In genomic region chr8:11065303-11065702, GRCm38 (mm10) we compare ENCODE assay signal across 30 mouse cellular contexts. TPM values are rescaled to one million over a fixed set of nuclear protein-coding genes. Genes with fewer than 3 reads are reported as not detected.
DNase-seq lines count a peak whose midpoint lies in the region; ATAC-seq and TF ChIP-seq lines count a peak whose summit lies in the region.
"Had no signal": no experiment of that assay in that cellular context is flagged by ENCODE, and none has a peak within 500 bp of the region (broad histone marks: within the 10 kb centered on the region; RNA-seq: fewer than 3 reads in every experiment).

No protein-coding gene starts in this region.

- H3K79me3 ChIP-seq in C2C12 (ENCODE audit: low read depth): no peaks in the 10 kb centered on the region

- DNase-seq in spleen, adult 12 weeks (ENCODE audit: low spot score): no peak
- DNase-seq in neural tube, embryonic 10.5 days (ENCODE audit: extremely low spot score, low spot score): no peak
- DNase-seq: adrenal gland, adult 8-10 months; adrenal gland, postnatal 25 days; B cell, adult 2 months; cerebellum, adult 11 months; cerebellum, adult 2 months; cerebellum, adult 9-11 months; cerebellum, postnatal 25 days; embryo, embryonic 11 days; gastrocnemius, postnatal 25 days; heart, adult 2 months had no signal

- peaks cover 6% of the 10 kb centered on the region for H3K27me3 ChIP-seq in megakaryocyte, embryonic 14.5 days (replicated peaks)
- H3K27me3 ChIP-seq in C2C12 (ENCODE audit: control insufficient read depth, insufficient read depth, insufficient read length): peaks cover 26% of the 10 kb centered on the region
- no peaks in the 10 kb centered on the region for H3K27me3 ChIP-seq in midbrain, embryonic 15.5 days (replicated peaks)
- H3K27me3 ChIP-seq: embryonic facial prominence, embryonic 13.5 days; forebrain, embryonic 12.5 days; forebrain, embryonic 15.5 days; hindbrain, embryonic 13.5 days had no signal

- no peak for TF ChIP-seq CTCF in C2C12 (IDR thresholded peaks at IDR 0.05; ENCODE audit: control insufficient read depth, insufficient read depth, insufficient read length)

- H3K36me3 ChIP-seq in megakaryocyte, embryonic 14.5 days (replicated peaks; ENCODE audit: low read length): no peaks in the 10 kb centered on the region
- H3K36me3 ChIP-seq in C2C12 (ENCODE audit: control insufficient read depth, insufficient read depth): no peaks in the 10 kb centered on the region
- no peaks in the 10 kb centered on the region for H3K36me3 ChIP-seq in midbrain, embryonic 15.5 days (replicated peaks)
- H3K36me3 ChIP-seq: embryonic facial prominence, embryonic 10.5 days; embryonic facial prominence, embryonic 13.5 days; forebrain, embryonic 12.5 days; forebrain, embryonic 15.5 days; heart, embryonic 10.5 days; heart, embryonic 13.5 days; hindbrain, embryonic 10.5 days; hindbrain, embryonic 13.5 days had no signal

- peak overlapping the region; percentile 80 for H3K4me3 ChIP-seq in megakaryocyte, embryonic 14.5 days (replicated peaks)
- no peak overlapping the region for H3K4me3 ChIP-seq in C2C12 (ENCODE audit: insufficient read depth, poor library complexity, severe bottlenecking)
- H3K4me3 ChIP-seq in midbrain, embryonic 15.5 days: no peak overlapping the region
- H3K4me3 ChIP-seq: embryonic facial prominence, embryonic 10.5 days; embryonic facial prominence, embryonic 13.5 days; erythroblast, embryonic 14.5 days; forebrain, embryonic 12.5 days; forebrain, embryonic 15.5 days; heart, adult 2 months; heart, embryonic 10.5 days; heart, embryonic 13.5 days; hindbrain, embryonic 10.5 days; hindbrain, embryonic 13.5 days had no signal

- H3K27ac ChIP-seq in midbrain, embryonic 15.5 days: no peak overlapping the region
- H3K27ac ChIP-seq: embryonic facial prominence, embryonic 10.5 days; embryonic facial prominence, embryonic 13.5 days; forebrain, embryonic 12.5 days; forebrain, embryonic 15.5 days; heart, adult 2 months; heart, embryonic 10.5 days; heart, embryonic 13.5 days; hindbrain, embryonic 10.5 days; hindbrain, embryonic 13.5 days had no signal

- no peak overlapping the region for H3K4me2 ChIP-seq in midbrain, embryonic 15.5 days
- H3K4me2 ChIP-seq: embryonic facial prominence, embryonic 13.5 days; forebrain, embryonic 12.5 days; forebrain, embryonic 15.5 days; heart, embryonic 13.5 days; hindbrain, embryonic 13.5 days had no signal

- no peak overlapping the region for H3K9ac ChIP-seq in midbrain, embryonic 15.5 days
- H3K9ac ChIP-seq: embryonic facial prominence, embryonic 13.5 days; forebrain, embryonic 12.5 days; forebrain, embryonic 15.5 days; heart, embryonic 13.5 days; hindbrain, embryonic 13.5 days had no signal

- no peak; the same call in 1 of the 2 replicates for ATAC-seq in megakaryocyte, adult 5-6 weeks (ENCODE audit: poor library complexity, severe bottlenecking)
- peak; percentile 83 for ATAC-seq in common myeloid progenitor, adult 5-6 weeks (replicated peaks; ENCODE audit: low read depth, poor library complexity, severe bottlenecking)
- peak; percentile 70 for ATAC-seq in megakaryocyte progenitor cell, adult 5-6 weeks (replicated peaks; ENCODE audit: poor library complexity)
- ATAC-seq in midbrain, embryonic 15.5 days (replicated peaks): no peak
- ATAC-seq: activated CD4-positive, CD25-positive, alpha-beta regulatory T cell, adult 4 months; CD4-positive, CD25-positive, alpha-beta regulatory T cell, adult 4 months; forebrain, embryonic 15.5 days; hindbrain, embryonic 16.5 days had no signal

- WGBS in midbrain, embryonic 15.5 days: 78% methylated on average over 4 of the region's 4 CpGs

- H3ac ChIP-seq in C2C12 (ENCODE audit: control insufficient read depth, insufficient read length, low read depth): no peak overlapping the region

- H3K4me1 ChIP-seq in megakaryocyte, embryonic 14.5 days: peaks cover 97% of the 10 kb centered on the region
- no peaks in the 10 kb centered on the region for H3K4me1 ChIP-seq in midbrain, embryonic 15.5 days
- H3K4me1 ChIP-seq: embryonic facial prominence, embryonic 10.5 days; embryonic facial prominence, embryonic 13.5 days; forebrain, embryonic 12.5 days; forebrain, embryonic 15.5 days had no signal

- no peaks in the 10 kb centered on the region for H3K9me3 ChIP-seq in megakaryocyte, embryonic 14.5 days
- H3K9me3 ChIP-seq in midbrain, embryonic 15.5 days: no peaks in the 10 kb centered on the region
- H3K9me3 ChIP-seq: embryonic facial prominence, embryonic 10.5 days; embryonic facial prominence, embryonic 13.5 days; forebrain, embryonic 12.5 days; forebrain, embryonic 15.5 days; heart, embryonic 10.5 days; heart, embryonic 13.5 days; hindbrain, embryonic 10.5 days; hindbrain, embryonic 13.5 days had no signal

- no peaks in the 10 kb centered on the region for H3K79me2 ChIP-seq in C2C12 (ENCODE audit: control insufficient read depth, insufficient read depth)

TF ChIP-seq in C2C12, 6 proteins besides CTCF, POLR2A, EP300 and RAD21:
- TF ChIP-seq USF1 (IDR thresholded peaks at IDR 0.05; ENCODE audit: low read depth) (no peak), MYOD1 (IDR thresholded peaks at IDR 0.05; ENCODE audit: control insufficient read depth, insufficient read length, low read depth) (peak; percentile 7), MAX (IDR thresholded peaks at IDR 0.05) (no peak), MYOG (IDR thresholded peaks at IDR 0.05; ENCODE audit: control insufficient read depth, extremely low read depth, insufficient read length) (no peak)
TF ChIP-seq in C2C12: peak in this region for 1.

RNA-seq across cellular contexts. Expression of gene Irs2, which starts 57.0 kb away (rescaled TPM):
- polyA plus RNA-seq in megakaryocyte, embryonic 14.5 days (2012; ENCODE audit: insufficient read depth, low replicate concordance): 77.5 and 176 TPM in 2 replicates
- total RNA-seq in megakaryocyte, adult 5-6 weeks (2015): 12.3 and 12.5 TPM in 2 replicates
- total RNA-seq in megakaryocyte, adult 5-6 weeks (2017): 7.6 and 10.9 TPM in 2 replicates
- polyA plus RNA-seq in C2C12 (2012; fragmentation: generic; extraction: Trizol): 2.3 TPM
- total RNA-seq in common myeloid progenitor, adult 5-6 weeks (2017): 3.1 and 4.0 TPM in 2 replicates
- total RNA-seq in megakaryocyte progenitor cell, adult 5-6 weeks (2015): 4.6 and 6.0 TPM in 2 replicates
- total RNA-seq in megakaryocyte progenitor cell, adult 5-6 weeks (2017): 2.7 and 4.9 TPM in 2 replicates
- polyA plus RNA-seq in midbrain, embryonic 15.5 days (2015; fragmentation: Nextera tagmentation; extraction: Ambion mirVana): 6.8 and 6.9 TPM in 2 replicates

Comparison
In these comparisons a context has a peak if more than half of its experiments do, and no peak if none do; other contexts are left out.
1. ATAC-seq: peak in common myeloid progenitor, adult 5-6 weeks (single experiment) and megakaryocyte progenitor cell, adult 5-6 weeks (single experiment); none in megakaryocyte, adult 5-6 weeks (single experiment) and midbrain, embryonic 15.5 days (single experiment).